Comparison of ENCODE assay signal across 8 mouse cellular contexts in the genomic region with DNA sequence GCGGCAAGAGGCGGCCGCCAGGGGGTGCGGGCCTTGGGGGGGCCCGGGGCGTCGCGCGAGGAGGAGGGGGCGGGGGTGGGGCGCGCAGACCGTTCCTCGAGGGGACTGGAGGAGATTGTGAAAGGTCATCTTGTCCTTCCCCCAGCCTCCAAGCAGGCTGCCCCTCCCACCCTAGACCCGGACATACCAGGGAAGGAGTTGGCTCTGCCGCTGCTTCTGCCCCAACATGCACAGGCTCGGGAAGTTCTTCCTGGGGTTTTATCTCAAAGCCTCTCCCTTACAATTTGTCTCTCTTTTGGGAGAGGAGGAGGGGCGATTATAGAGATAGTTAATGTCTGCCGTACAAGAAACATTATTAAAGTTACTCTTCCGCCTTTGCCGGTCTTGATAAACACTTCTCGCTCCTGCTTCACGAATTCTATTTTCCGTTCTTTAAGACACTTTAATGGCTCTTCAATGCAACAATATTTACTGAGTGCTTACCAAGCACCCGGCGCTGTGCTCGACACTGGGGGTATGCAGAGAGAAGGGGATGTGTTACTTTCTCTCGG. TPM values are rescaled to one million over a fixed set of nuclear protein-coding genes. Genes with fewer than 3 reads are reported as not detected.
DNase-seq lines count a peak whose midpoint lies in the region; ATAC-seq lines count a peak whose summit lies in the region.

No protein-coding gene starts in this region.

- H3K9me3 ChIP-seq in embryonic facial prominence, embryonic 13.5 days, result no peaks in the 10 kb centered on the region
- H3K9me3 ChIP-seq in limb, embryonic 12.5 days, result no peaks in the 10 kb centered on the region
- no peaks in the 10 kb centered on the region for H3K9me3 ChIP-seq in midbrain, embryonic 11.5 days (ENCODE audit: control insufficient read depth, low read length)

- under 1% methylated on average over 18 of the region's 28 CpGs for WGBS in embryonic facial prominence, embryonic 13.5 days
- WGBS in limb, embryonic 12.5 days, result under 1% methylated on average over 14 of the region's 28 CpGs
- under 1% methylated on average over 15 of the region's 28 CpGs for WGBS in midbrain, embryonic 11.5 days

- H3K9ac ChIP-seq in embryonic facial prominence, embryonic 13.5 days, result peak overlapping the region; percentile 80
- H3K9ac ChIP-seq in limb, embryonic 12.5 days (replicated peaks), result peak overlapping the region; percentile 89
- H3K9ac ChIP-seq in midbrain, embryonic 11.5 days (ENCODE audit: low read length), result peak overlapping the region; percentile 98

- no peaks in the 10 kb centered on the region for H3K27me3 ChIP-seq in embryonic facial prominence, embryonic 13.5 days
- no peaks in the 10 kb centered on the region for H3K27me3 ChIP-seq in limb, embryonic 12.5 days
- no peaks in the 10 kb centered on the region for H3K27me3 ChIP-seq in midbrain, embryonic 11.5 days (ENCODE audit: control insufficient read depth, insufficient read depth, low read length)

- DNase-seq in CD4-positive, CD25-positive, alpha-beta regulatory T cell, adult 2 months (ENCODE audit: low read depth, low spot score), result peak; percentile 66
- peak; percentile 42 to 51 for DNase-seq in adrenal gland, adult 18-20 months (ENCODE audit: low spot score in 2 of 2)
- DNase-seq in heart, postnatal 36 days, result peak; percentile 43 to 68
- DNase-seq in midbrain, embryonic 11.5 days (ENCODE audit: low spot score, missing footprints), result peak; percentile 93
- DNase-seq in thymus, postnatal 25 days, result peak; percentile 50

- intact Hi-C loops in heart, postnatal 36 days (cut with DNase I), result no loop called here

- peak overlapping the region; percentile 64 for H3K4me2 ChIP-seq in embryonic facial prominence, embryonic 13.5 days
- peak overlapping the region; percentile 60 for H3K4me2 ChIP-seq in limb, embryonic 12.5 days
- H3K4me2 ChIP-seq in midbrain, embryonic 11.5 days, result peak overlapping the region; percentile 85

- peaks cover 58% of the 10 kb centered on the region for H3K4me1 ChIP-seq in embryonic facial prominence, embryonic 13.5 days
- peaks cover 55% of the 10 kb centered on the region for H3K4me1 ChIP-seq in limb, embryonic 12.5 days (replicated peaks)
- H3K4me1 ChIP-seq in midbrain, embryonic 11.5 days (ENCODE audit: control insufficient read depth, insufficient read depth, low read length), result peaks cover 48% of the 10 kb centered on the region

- H3K36me3 ChIP-seq in embryonic facial prominence, embryonic 13.5 days, result no peaks in the 10 kb centered on the region
- H3K36me3 ChIP-seq in limb, embryonic 12.5 days, result no peaks in the 10 kb centered on the region
- H3K36me3 ChIP-seq in midbrain, embryonic 11.5 days (ENCODE audit: control insufficient read depth, insufficient read depth, low read length), result no peaks in the 10 kb centered on the region

- H3K27ac ChIP-seq in embryonic facial prominence, embryonic 13.5 days, result peak overlapping the region; percentile 92
- H3K27ac ChIP-seq in limb, embryonic 12.5 days, result peak overlapping the region; percentile 96
- peak overlapping the region; percentile 100 for H3K27ac ChIP-seq in midbrain, embryonic 11.5 days (ENCODE audit: low read depth, low read length)

- ATAC-seq in CD4-positive, CD25-positive, alpha-beta regulatory T cell, adult 4 months, result no peak
- ATAC-seq in embryonic facial prominence, embryonic 13.5 days (ENCODE audit: insufficient number of reproducible peaks, insufficient read depth, low FRiP score, low TSS enrichment, low read depth), result peak; percentile 10; the same call in 1 of the 2 replicates
- ATAC-seq in limb, embryonic 12.5 days (ENCODE audit: insufficient number of reproducible peaks, insufficient read depth, low FRiP score, low TSS enrichment, low read depth), result no peak
- peak; percentile 51 for ATAC-seq in midbrain, embryonic 11.5 days (ENCODE audit: low FRiP score)

- peak overlapping the region; percentile 61 for H3K4me3 ChIP-seq in embryonic facial prominence, embryonic 13.5 days
- H3K4me3 ChIP-seq in limb, embryonic 12.5 days (replicated peaks), result peak overlapping the region; percentile 67
- H3K4me3 ChIP-seq in midbrain, embryonic 11.5 days (ENCODE audit: low read depth, low read length), result peak overlapping the region; percentile 80

RNA-seq across cellular contexts. Expression of gene Tmem253, which starts 0.6 kb away (rescaled TPM):
- under 1 TPM in 1 of 2 experiments, not detected in 1; 0.63 TPM for polyA plus RNA-seq in CD4-positive, CD25-positive, alpha-beta regulatory T cell, adult 4 months (2017; shearing (Covaris generic))
- 1 to 10 TPM; 2.1 to 2.3 TPM for total RNA-seq in adrenal gland, adult 18-20 months (2021)
- polyA plus RNA-seq in embryonic facial prominence, embryonic 13.5 days (2015; fragmentation: Nextera tagmentation; extraction: Ambion mirVana), result 0.44 and 1.1 TPM in 2 replicates
- total RNA-seq in heart, postnatal 36 days (2021), result 1 to 10 TPM; 2.1 to 2.3 TPM
- 1.00 and 1.2 TPM in 2 replicates for polyA plus RNA-seq in limb, embryonic 12.5 days (2016; fragmentation: Nextera tagmentation; extraction: Ambion mirVana)
- polyA plus RNA-seq in midbrain, embryonic 11.5 days (2014; fragmentation: Nextera tagmentation; extraction: Ambion mirVana), result 1.0 and 1.5 TPM in 2 replicates

RNA-seq across cellular contexts. Expression of gene Zfp219, which starts 5.7 kb away (rescaled TPM):
- polyA plus RNA-seq in CD4-positive, CD25-positive, alpha-beta regulatory T cell, adult 4 months (2017; shearing (Covaris generic)), result 1 to 10 TPM; 1.6 to 2.3 TPM
- 10 to 100 TPM; 53.9 to 61.2 TPM for total RNA-seq in adrenal gland, adult 18-20 months (2021)
- 31.1 and 36.0 TPM in 2 replicates for polyA plus RNA-seq in embryonic facial prominence, embryonic 13.5 days (2015; fragmentation: Nextera tagmentation; extraction: Ambion mirVana)
- total RNA-seq in heart, postnatal 36 days (2021), result 10 to 100 TPM; 27.8 to 31.7 TPM
- polyA plus RNA-seq in limb, embryonic 12.5 days (2016; fragmentation: Nextera tagmentation; extraction: Ambion mirVana), result 51.7 and 60.9 TPM in 2 replicates
- 91.9 and 110 TPM in 2 replicates for polyA plus RNA-seq in midbrain, embryonic 11.5 days (2014; fragmentation: Nextera tagmentation; extraction: Ambion mirVana)

RNA-seq across cellular contexts. Expression of gene Olfr221, which starts 27.4 kb away (rescaled TPM):
- not detected for polyA plus RNA-seq in CD4-positive, CD25-positive, alpha-beta regulatory T cell, adult 4 months (2017; shearing (Covaris generic))
- total RNA-seq in adrenal gland, adult 18-20 months (2021), result not detected
- polyA plus RNA-seq in embryonic facial prominence, embryonic 13.5 days (2015; fragmentation: Nextera tagmentation; extraction: Ambion mirVana), result not detected in 2 replicates
- not detected for total RNA-seq in heart, postnatal 36 days (2021)
- not detected in 2 replicates for polyA plus RNA-seq in limb, embryonic 12.5 days (2016; fragmentation: Nextera tagmentation; extraction: Ambion mirVana)
- polyA plus RNA-seq in midbrain, embryonic 11.5 days (2014; fragmentation: Nextera tagmentation; extraction: Ambion mirVana), result not detected in 2 replicates

RNA-seq across cellular contexts. Expression of gene Arhgef40, which starts 30.3 kb away (rescaled TPM):
- under 1 TPM in 1 of 2 experiments, not detected in 1; 0.70 TPM for polyA plus RNA-seq in CD4-positive, CD25-positive, alpha-beta regulatory T cell, adult 4 months (2017; shearing (Covaris generic))
- 10 to 100 TPM; 37.8 to 39.7 TPM for total RNA-seq in adrenal gland, adult 18-20 months (2021)
- polyA plus RNA-seq in embryonic facial prominence, embryonic 13.5 days (2015; fragmentation: Nextera tagmentation; extraction: Ambion mirVana), result 165 and 167 TPM in 2 replicates
- 10 to 100 TPM; 30.3 to 34.7 TPM for total RNA-seq in heart, postnatal 36 days (2021)
- polyA plus RNA-seq in limb, embryonic 12.5 days (2016; fragmentation: Nextera tagmentation; extraction: Ambion mirVana), result 241 and 253 TPM in 2 replicates
- 50.4 and 52.8 TPM in 2 replicates for polyA plus RNA-seq in midbrain, embryonic 11.5 days (2014; fragmentation: Nextera tagmentation; extraction: Ambion mirVana)

Comparison
In these comparisons a context has a peak if more than half of its experiments do, and no peak if none do; other contexts are left out.
1. ATAC-seq: peak in embryonic facial prominence, embryonic 13.5 days (single experiment) and midbrain, embryonic 11.5 days (single experiment); none in CD4-positive, CD25-positive, alpha-beta regulatory T cell, adult 4 months (single experiment) and limb, embryonic 12.5 days (single experiment).
2. Peak in every context shown above with its lines, with median percentiles within 50 percentile points of each other: DNase-seq, H3K27ac ChIP-seq, H3K4me2 ChIP-seq, H3K4me3 ChIP-seq and H3K9ac ChIP-seq.